Mouse (Mus musculus): Measurements from ENCODE around the gene Clcn1. TPM values are rescaled to one million over a fixed set of nuclear protein-coding genes. Genes with fewer than 3 reads are reported as not detected.
A peak's percentile ranks its signal among the peaks of the same experiment; 100 is the strongest.

Gene Clcn1
- total RNA-seq (2017), result 0.75 TPM in 1 of 2 replicates, not detected in the other

- no peak for ATAC-seq (replicated peaks in 1 of 2; ENCODE audit: insufficient read depth in 1 of 2, low FRiP score in 2 of 2, low TSS enrichment in 1 of 2, low read depth in 1 of 2, poor library complexity in 2 of 2, severe bottlenecking in 2 of 2)
Measured at GRCm38 (mm10) chr6:42286448-42286847, at the start of gene Clcn1. TSS of gene Clcn1 (plus strand) at chr6:42286685.

GRCm38 (mm10) chr6:42237276-42237805 is 49.1 kb upstream of the Clcn1 start:
- ATAC-seq (replicated peaks in 1 of 2; ENCODE audit: insufficient read depth in 1 of 2, low FRiP score in 2 of 2, low TSS enrichment in 1 of 2, low read depth in 1 of 2, poor library complexity in 2 of 2, severe bottlenecking in 2 of 2), result no peak

GRCm38 (mm10) chr6:42241311-42242045 is 45.0 kb upstream of the Clcn1 start:
- no peak for ATAC-seq (replicated peaks in 1 of 2; ENCODE audit: insufficient read depth in 1 of 2, low FRiP score in 2 of 2, low TSS enrichment in 1 of 2, low read depth in 1 of 2, poor library complexity in 2 of 2, severe bottlenecking in 2 of 2)

DNA sequence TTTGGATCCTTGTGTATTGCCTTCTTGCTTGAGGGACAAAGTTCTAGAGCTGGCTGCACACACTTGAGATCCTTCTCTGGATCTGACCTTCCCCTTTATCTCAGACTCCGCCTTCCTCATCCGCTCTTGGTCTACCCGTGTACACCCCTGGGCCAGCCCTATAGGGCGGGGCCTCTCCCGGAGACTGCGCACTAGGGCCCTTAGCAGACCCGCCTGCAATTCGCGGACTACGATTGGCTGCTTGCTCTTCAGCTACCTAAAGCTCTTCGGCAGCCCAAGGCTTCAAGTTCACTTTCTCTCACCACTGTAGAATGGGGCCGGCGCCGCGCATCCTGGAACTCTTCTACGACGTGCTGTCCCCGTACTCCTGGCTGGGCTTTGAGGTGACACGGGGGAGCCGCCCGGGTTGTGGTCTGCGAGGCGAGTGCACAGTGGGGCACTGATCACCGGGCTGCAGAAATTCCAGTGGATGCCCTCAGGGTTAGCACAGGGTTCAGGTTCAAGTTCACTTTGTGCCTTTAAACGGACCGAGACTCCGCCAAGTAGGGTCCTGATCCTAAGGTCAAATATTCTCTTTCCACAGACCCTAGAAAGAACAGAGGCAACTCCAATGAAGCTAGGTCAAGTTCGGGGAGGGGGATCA is 40.7 kb upstream of the Clcn1 start, which contains the start of gene Gstk1:
Gene Gstk1, plus strand, starts transcription at position 225 of the 643 bp plus-strand sequence.
- peak; percentile 99 to 100 for ATAC-seq (replicated peaks in 1 of 2; ENCODE audit: insufficient read depth in 1 of 2, low FRiP score in 2 of 2, low TSS enrichment in 1 of 2, low read depth in 1 of 2, poor library complexity in 2 of 2, severe bottlenecking in 2 of 2)

- ATAC-seq (replicated peaks in 1 of 2; ENCODE audit: insufficient read depth in 1 of 2, low FRiP score in 2 of 2, low TSS enrichment in 1 of 2, low read depth in 1 of 2, poor library complexity in 2 of 2, severe bottlenecking in 2 of 2), result no peak
Measured at GRCm38 (mm10) chr6:42247173-42247572, 39.3 kb upstream of the Clcn1 start.

DNA sequence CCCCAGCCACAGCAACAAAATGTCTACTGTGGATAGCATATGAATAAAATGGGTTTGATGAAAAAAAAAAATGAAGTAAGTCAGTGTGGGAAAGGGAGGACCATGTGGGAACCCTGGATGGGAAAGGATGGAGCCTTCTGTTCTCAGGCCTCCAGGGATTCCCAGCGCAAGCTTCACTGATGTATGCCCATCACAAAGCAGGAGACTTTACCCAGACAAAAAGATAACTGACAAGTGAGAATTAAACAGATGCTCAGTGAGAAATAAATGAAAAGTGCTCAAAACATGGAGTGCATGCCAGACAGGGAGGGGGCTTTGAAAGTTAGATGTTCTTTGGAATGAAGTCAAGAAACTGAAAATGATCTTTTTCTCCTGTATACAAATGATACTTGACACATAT is 38.5 kb upstream of the Clcn1 start:
- ATAC-seq (replicated peaks in 1 of 2; ENCODE audit: insufficient read depth in 1 of 2, low FRiP score in 2 of 2, low TSS enrichment in 1 of 2, low read depth in 1 of 2, poor library complexity in 2 of 2, severe bottlenecking in 2 of 2), result no peak

GRCm38 (mm10) chr6:42251791-42252190 is 34.7 kb upstream of the Clcn1 start:
- no peak for ATAC-seq (replicated peaks in 1 of 2; ENCODE audit: insufficient read depth in 1 of 2, low FRiP score in 2 of 2, low TSS enrichment in 1 of 2, low read depth in 1 of 2, poor library complexity in 2 of 2, severe bottlenecking in 2 of 2)

GRCm38 (mm10) chr6:42253103-42253502 is 33.4 kb upstream of the Clcn1 start:
- no peak for ATAC-seq (replicated peaks in 1 of 2; ENCODE audit: insufficient read depth in 1 of 2, low FRiP score in 2 of 2, low TSS enrichment in 1 of 2, low read depth in 1 of 2, poor library complexity in 2 of 2, severe bottlenecking in 2 of 2)

DNA sequence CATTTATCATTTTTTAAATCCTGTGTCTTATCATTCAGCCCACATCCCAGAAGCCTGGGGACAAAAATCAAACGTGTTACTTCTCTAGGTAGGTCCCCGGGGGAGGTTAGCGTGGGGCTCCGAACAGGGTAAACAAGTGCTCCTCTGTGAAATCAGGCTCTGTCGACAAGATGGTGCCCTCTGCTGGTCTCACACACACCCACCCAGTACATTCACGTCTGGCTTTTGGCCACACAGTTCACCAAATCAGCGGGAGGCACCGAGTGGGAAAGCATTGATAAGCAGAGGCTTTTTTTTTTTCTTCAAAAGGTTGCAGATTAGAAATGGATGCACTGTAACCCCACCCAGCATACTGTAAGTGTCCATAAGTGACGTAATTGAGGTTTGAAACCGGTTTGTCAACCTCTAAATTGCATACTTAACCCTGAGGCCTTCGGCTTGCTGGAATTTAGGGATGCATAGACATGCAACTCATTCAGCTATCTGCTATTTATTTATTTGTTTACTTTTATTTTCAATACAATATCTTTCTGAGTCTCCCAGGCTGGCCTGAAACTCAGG is 29.1 kb upstream of the Clcn1 start:
- peak; percentile 97 to 100 for ATAC-seq (replicated peaks in 1 of 2; ENCODE audit: insufficient read depth in 1 of 2, low FRiP score in 2 of 2, low TSS enrichment in 1 of 2, low read depth in 1 of 2, poor library complexity in 2 of 2, severe bottlenecking in 2 of 2)

DNA sequence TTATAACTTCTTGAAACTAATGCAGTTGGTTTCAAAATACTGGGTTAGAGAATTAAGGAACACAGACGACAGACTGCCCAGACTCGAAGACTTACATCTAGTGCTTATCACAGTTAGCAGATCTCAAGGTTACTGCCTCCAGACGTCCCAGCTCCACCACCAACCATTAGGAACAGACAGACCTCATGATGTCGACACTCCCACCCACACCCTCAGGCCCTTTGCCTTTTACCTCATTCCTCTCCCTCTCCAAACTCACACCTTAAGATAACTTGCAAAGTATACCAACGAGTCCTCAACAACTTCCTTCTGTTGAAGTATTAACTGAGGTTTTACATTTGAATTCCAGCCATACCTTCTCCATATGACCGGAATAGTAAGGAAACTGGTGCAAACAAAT is 26.1 kb upstream of the Clcn1 start:
- no peak for ATAC-seq (replicated peaks in 1 of 2; ENCODE audit: insufficient read depth in 1 of 2, low FRiP score in 2 of 2, low TSS enrichment in 1 of 2, low read depth in 1 of 2, poor library complexity in 2 of 2, severe bottlenecking in 2 of 2)

GRCm38 (mm10) chr6:42261524-42262170 is 24.8 kb upstream of the Clcn1 start, which contains the start of gene Tmem139:
TSS of gene Tmem139 (plus strand) at chr6:42261970.
- ATAC-seq (replicated peaks in 1 of 2; ENCODE audit: insufficient read depth in 1 of 2, low FRiP score in 2 of 2, low TSS enrichment in 1 of 2, low read depth in 1 of 2, poor library complexity in 2 of 2, severe bottlenecking in 2 of 2), result no peak

- peak; percentile 89 to 91 for ATAC-seq (replicated peaks in 1 of 2; ENCODE audit: insufficient read depth in 1 of 2, low FRiP score in 2 of 2, low TSS enrichment in 1 of 2, low read depth in 1 of 2, poor library complexity in 2 of 2, severe bottlenecking in 2 of 2)
Measured at GRCm38 (mm10) chr6:42264626-42265312, 21.7 kb upstream of the Clcn1 start, which contains the start of gene Casp2. TSS of gene Casp2 (plus strand) at chr6:42264985.

GRCm38 (mm10) chr6:42265391-42266330 is 20.8 kb upstream of the Clcn1 start:
- peak; percentile 20 to 33; a peak in 3 of 4 replicates for ATAC-seq (replicated peaks in 1 of 2; ENCODE audit: insufficient read depth in 1 of 2, low FRiP score in 2 of 2, low TSS enrichment in 1 of 2, low read depth in 1 of 2, poor library complexity in 2 of 2, severe bottlenecking in 2 of 2)

- no peak for ATAC-seq (replicated peaks in 1 of 2; ENCODE audit: insufficient read depth in 1 of 2, low FRiP score in 2 of 2, low TSS enrichment in 1 of 2, low read depth in 1 of 2, poor library complexity in 2 of 2, severe bottlenecking in 2 of 2)
Measured at GRCm38 (mm10) chr6:42270817-42271216, 15.7 kb upstream of the Clcn1 start.

DNA sequence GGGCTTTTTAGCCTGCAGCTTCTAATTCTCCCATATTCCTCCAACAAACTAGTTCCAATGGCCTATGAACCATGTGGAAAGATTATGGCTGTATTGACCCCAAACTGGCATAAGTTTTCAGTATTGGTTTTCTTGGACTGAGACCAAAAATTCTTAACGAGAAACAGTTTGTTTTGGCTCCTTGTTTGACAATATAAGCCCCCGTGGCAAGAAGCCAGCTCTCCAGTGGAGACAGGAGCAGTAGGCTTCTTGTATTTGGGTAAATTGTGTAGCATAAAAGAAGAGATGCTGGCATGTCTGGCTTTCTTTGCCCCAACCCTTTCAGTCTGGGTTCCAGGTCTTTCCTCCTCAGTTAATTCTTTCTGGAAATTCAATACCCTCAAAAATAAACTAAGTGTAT is 10.3 kb upstream of the Clcn1 start:
- ATAC-seq (replicated peaks in 1 of 2; ENCODE audit: insufficient read depth in 1 of 2, low FRiP score in 2 of 2, low TSS enrichment in 1 of 2, low read depth in 1 of 2, poor library complexity in 2 of 2, severe bottlenecking in 2 of 2), result no peak

- ATAC-seq (replicated peaks in 1 of 2; ENCODE audit: insufficient read depth in 1 of 2, low FRiP score in 2 of 2, low TSS enrichment in 1 of 2, low read depth in 1 of 2, poor library complexity in 2 of 2, severe bottlenecking in 2 of 2), result no peak; a peak in 1 of 4 replicates
Measured at GRCm38 (mm10) chr6:42282865-42283528, 3.5 kb upstream of the Clcn1 start.
